Mouse (Mus musculus): Measurements from ENCODE around the gene Cux1.
"Not testable (repeated sequence)": the region's sequence is repeated elsewhere in the genome, so short reads cannot be mapped to it uniquely, and the experiment has no call there.

The Cux1 gene

DNA sequence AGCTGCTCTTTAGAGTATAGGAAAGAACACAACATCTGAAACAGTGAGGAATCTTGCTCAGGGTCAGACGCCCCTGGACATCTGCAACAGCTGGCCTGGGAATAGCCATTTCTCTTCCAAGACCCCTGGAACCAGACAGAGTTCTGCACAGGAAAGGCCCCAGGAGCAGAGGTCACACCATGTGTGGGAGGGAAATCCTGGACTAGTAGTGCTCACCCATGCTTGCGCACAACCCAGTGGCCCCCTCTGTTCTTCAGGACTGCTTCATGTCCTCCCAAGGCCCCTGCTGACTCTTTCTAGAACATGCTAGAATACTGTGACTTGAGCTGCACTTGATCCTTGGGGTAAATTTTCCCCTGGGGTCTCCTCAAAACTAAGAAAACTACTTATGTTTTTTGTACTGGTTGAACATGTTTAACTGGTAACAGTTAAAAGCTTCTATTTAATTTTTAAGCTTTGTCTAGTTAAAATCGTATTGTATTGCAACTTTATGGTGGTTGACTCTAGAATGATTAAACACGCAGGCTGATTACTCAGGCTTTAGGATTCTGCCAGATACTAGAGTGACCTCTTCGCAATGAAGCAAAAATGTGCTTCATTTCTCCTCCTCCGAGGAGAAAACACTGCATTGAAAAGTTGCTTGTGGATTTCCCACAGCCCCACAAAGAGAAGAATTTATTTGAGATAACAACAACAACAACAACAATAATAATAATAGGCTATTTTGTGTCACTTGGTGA is 88.1 kb downstream of the Cux1 start:
- no peak for DNase-seq (ENCODE audit: inconsistent age in 2 of 2, low spot score in 1 of 2)

DNA sequence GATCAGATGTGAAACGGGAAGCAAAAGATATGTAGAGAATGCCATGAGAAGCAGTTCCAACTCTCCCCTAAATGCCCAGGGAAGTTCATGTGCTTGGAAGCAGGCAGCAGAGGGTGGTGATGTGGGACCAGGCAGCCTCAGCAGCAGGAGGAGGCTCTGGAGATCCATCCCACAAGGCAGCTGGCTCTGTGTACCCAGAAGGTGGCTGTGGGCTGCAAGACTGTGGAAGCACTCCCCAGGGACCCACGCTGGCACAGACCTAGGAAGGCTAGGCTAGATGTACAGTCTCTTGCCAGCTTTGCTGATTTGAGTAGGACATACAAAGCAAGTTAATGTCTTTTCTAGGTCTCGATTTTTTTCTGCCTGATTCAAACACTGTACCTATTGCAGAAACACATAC is 91.0 kb downstream of the Cux1 start:
- peak in 1 of 2 experiments; percentile 57 for DNase-seq (ENCODE audit: inconsistent age in 2 of 2, low spot score in 1 of 2)

GRCm38 (mm10) chr5:136475161-136475560 is 92.1 kb downstream of the Cux1 start:
- no peak for DNase-seq (ENCODE audit: inconsistent age in 2 of 2, low spot score in 1 of 2)

- DNase-seq (ENCODE audit: inconsistent age in 2 of 2, low spot score in 1 of 2): peak in 1 of 2 experiments; percentile 29
These were observed 93.2 kb downstream of the Cux1 start for GRCm38 (mm10) chr5:136474086-136474485.

GRCm38 (mm10) chr5:136473337-136473736 is 94.0 kb downstream of the Cux1 start:
- peak; percentile 43 to 66 for DNase-seq (ENCODE audit: inconsistent age in 2 of 2, low spot score in 1 of 2)

GRCm38 (mm10) chr5:136472846-136473245 is 94.4 kb downstream of the Cux1 start:
- peak in 1 of 2 experiments; percentile 50 for DNase-seq (ENCODE audit: inconsistent age in 2 of 2, low spot score in 1 of 2)

DNA sequence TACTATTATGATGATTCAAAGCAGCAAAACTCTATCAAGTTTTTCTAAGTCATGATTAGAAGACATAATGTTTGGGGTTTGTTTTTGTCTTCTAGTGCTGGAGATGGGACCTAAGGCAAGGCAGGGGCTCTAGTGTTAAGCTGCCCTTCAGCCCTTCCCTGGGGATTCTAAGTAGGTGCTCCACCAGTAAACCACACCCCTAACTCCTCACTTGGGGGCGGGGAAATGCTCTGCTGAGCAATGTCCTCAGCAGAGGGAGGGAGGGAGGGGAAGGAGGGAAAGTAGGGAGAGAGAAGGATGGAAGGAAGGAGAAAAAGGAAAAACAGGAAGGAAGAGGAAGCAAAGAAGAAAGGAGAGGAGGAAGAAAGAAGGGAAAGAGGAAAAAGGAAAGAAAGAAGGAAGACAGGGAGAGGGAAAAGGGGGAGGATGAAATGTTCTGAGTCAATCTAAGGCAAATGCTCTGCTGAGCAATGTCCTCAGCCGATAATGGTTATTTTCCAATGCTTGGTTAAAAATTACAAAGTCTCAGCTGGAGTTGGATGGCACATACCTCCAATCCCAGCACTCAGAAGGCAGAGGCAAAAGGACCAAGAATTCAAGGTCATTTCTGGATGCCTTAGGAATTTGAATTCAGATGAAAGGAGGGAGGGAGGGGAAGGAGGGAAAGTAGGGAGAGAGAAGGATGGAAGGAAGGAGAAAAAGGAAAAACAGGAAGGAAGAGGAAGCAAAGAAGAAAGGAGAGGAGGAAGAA is 96.1 kb downstream of the Cux1 start:
- DNase-seq (ENCODE audit: inconsistent age in 2 of 2, low spot score in 1 of 2): not testable (repeated sequence)

DNA sequence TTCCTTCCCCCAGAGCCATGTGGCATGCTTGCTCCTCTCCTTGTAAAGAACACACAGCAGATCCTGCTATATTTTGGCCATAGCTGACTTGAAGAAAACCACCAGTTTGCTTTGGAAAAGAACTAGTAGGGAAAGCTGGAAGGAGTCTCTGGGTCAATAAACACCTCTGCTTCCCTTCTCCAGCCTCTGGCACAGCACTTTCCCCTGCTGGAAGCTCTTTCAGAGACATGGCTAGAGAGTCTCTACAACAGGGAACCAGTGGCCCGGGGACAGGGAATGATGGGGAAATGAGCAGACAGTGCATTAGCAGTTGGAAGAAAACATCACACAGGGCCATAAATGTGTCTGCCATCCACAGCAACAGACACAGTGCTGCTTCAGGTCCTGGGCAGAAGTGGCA is 98.0 kb downstream of the Cux1 start:
- DNase-seq (ENCODE audit: inconsistent age in 2 of 2, low spot score in 1 of 2): no peak

DNA sequence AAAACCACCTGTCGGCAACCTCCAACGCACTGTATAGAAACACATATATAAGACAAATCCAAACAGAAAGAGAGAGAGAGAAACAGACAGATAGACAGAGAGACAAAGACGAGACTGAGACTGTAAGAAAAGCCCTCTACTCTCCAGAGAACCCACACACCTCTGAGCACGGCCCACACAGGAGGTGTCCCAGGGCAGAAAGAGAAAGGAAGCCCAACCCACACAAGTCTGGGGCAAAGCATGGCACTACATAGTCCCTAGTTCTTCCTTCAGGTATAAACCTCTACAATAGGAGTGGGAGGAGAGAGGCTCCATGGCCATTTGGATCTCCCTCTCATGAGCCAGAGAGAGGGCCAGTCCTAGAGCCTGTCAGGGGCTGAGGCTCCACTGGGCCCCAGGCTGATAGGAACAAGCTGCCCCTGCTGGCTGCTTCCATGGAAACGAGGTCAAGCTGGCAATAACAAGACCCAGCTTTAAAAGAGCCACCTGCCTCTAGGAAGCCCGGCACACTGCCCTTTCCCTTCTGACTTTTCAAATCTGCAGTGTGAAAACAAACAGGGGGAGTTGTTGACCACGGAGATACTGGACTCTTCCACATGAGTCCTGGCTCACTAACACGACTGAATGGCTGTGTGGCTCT is 99.8 kb downstream of the Cux1 start:
- peak; percentile 71 to 76 for DNase-seq (ENCODE audit: inconsistent age in 2 of 2, low spot score in 1 of 2)

DNA sequence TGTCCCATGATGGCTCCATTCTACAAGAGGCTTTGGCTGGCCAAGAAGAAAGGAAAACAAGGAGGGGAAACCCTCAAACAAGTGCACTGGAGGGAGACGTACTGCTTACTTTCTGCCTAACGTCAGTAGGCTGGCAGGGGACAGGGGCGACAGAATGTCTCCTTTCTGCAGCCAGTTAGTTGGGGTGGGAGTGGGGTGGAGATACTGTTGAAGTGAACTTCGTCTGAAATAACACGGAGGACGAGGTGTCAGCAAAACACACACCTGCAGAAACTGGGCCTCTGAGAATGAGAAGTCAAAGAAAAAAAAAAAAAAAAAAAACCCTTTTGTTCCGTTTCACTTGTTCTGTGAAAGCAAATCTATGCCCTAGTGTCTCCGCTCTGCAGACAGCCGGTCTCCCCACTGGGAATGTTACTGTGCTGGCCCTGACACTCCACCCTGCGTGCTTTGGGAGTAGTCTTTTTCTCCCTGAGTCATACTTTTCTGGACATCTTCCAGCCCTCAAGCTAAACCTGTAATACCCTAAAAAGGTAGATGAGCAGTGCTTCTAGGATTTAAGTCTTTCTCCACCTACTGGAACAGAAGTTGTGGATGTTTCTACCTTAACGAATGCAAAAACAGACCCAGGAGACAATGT is 101.4 kb downstream of the Cux1 start:
- DNase-seq (ENCODE audit: inconsistent age in 2 of 2, low spot score in 1 of 2): peak; percentile 71 to 88

DNA sequence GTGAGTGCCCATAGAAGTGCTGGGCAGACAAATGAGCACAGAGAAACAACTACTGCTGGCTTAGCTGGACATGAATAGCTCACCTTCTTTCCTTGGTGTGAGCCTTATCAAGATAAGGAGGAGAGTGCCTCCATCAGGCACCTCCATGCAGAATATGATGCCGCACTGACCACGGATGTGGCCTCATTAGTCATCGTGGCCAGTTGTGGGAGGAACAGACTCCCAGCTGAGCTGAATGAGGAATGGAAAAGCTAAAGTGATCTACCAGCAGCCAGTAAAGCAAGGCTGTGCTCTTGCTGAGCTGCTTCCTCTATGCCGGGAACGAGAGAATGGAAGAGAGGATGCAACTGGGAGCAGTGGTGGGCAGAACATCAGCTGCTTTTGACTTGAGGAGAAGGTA is 101.9 kb downstream of the Cux1 start:
- peak; percentile 60 to 83 for DNase-seq (ENCODE audit: inconsistent age in 2 of 2, low spot score in 1 of 2)

DNA sequence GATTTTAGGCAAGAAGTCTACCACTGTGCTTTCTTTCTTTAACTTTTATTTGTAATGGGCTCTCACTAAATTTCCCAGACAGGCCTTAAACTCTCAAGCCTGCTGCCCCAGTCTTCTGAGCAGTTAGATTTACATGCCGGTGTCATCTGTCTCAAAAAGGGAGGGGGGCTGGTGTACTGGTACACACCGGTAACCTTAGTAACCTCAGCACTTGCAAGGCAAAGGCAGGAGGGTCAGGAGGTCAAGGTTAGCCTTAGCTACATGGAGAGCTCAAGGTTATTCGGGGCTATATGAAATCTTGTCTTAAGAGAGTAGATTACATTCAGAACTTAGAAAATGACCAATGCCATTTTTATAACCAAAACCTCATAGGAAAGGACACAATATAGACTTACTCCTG is 102.4 kb downstream of the Cux1 start:
- no peak for DNase-seq (ENCODE audit: inconsistent age in 2 of 2, low spot score in 1 of 2)

DNA sequence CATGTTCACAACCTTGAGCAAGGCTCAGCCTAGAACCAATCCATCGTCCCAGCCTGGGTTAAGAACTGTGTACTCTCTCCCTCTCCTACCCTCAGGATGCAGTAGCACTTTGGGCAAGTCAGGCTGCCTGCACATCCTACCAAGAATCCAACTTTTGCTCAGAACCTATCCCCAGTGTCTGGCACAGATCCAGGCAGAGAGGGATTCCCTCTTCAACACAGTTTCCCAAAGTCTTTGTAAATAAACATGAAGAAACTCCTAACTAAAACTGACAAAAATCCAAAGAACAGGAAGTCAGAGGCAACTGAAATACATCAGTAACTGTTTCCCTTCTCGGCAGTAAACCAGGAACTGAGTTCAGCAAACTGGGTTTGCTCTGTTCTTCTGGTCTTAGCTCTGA is 103.2 kb downstream of the Cux1 start:
- no peak for DNase-seq (ENCODE audit: inconsistent age in 2 of 2, low spot score in 1 of 2)

GRCm38 (mm10) chr5:136462613-136463012 is 104.7 kb downstream of the Cux1 start:
- peak in 1 of 2 experiments; percentile 33 for DNase-seq (ENCODE audit: inconsistent age in 2 of 2, low spot score in 1 of 2)

GRCm38 (mm10) chr5:136459901-136460300 is 107.4 kb downstream of the Cux1 start:
- DNase-seq (ENCODE audit: inconsistent age in 2 of 2, low spot score in 1 of 2): no peak

DNA sequence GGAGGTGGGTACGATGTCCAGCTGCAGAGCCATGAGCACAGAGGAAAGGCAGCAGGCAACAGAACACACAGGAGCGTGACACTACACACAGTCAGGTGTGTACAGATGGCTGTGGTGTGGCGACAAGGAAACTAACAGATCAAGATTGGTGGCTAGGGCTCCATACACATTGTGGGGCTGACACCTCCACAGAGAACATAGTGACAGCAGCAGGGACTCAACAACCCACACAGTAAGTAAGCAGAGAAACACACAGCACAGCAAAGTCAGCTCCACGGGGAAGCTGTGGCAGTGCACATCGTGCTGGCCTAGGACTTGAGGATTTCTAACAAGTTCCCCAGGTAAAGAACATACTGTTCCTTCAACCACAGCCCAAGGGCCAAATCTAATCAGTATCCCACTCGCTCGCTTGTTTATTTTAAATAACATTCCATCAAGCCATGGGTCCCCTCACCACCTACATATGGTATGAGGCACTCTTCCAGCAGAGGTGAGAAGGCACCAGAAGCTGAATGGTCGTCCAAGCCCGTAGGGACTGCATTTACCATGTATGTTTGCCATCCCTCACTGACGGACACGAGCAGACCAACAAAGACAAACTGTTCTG is 108.3 kb downstream of the Cux1 start:
- no peak for DNase-seq (ENCODE audit: inconsistent age in 2 of 2, low spot score in 1 of 2)

DNA sequence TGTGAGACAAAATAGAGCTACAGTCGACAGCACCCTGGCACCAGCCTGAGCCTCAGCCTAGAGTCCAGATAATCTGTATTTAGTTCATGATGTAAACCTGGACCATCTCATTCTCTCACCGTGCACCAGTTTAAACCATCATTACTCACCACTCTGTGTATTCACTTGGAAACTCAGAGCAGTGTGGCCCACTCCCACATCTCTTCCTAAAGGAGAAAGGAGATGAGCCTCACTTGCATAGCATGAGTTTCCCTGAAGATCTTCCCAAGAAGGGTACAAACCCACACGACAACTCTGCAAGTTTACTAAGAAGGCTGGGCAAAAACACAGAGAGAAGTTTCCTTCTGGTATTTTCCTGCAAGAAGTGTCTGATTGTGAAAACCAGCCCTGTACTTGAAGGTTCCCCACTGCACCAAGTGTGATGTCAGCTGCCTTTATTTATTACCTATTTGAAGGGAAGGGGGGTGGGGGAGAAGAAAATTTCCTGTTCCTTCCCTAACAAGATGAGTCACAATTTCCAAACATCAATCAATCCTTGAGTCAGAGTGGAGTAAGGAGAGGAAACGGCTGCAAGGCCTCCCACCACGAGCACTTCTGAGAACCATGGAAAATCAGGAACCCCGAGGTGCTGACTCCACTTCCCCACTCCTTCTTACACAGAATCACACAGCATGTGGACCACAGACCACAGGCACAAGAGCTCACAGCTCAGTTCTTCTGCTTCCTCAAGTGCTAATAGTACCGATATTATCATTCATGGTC is 109.0 kb downstream of the Cux1 start:
- peak; percentile 66 to 91 for DNase-seq (ENCODE audit: inconsistent age in 2 of 2, low spot score in 1 of 2)

DNA sequence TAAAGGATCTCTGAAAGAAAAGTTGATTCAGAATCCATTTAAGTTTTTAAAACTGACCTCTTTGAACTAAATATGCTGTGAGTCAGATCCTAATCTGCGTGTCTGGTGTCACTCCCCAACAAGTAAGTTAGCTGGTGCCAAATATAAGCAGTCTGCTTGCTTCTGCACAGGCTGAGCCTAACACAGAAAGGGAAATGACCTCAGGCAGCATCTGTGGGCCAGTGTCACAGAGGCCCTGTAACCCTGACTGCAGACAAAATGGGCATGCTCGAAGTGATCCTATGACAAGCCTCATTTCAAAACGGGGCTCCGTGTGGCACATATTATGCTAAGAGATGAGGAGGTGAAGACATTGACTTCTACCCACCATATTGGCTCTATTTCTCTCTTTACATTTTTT is 110.9 kb downstream of the Cux1 start:
- no peak for DNase-seq (ENCODE audit: inconsistent age in 2 of 2, low spot score in 1 of 2)

DNA sequence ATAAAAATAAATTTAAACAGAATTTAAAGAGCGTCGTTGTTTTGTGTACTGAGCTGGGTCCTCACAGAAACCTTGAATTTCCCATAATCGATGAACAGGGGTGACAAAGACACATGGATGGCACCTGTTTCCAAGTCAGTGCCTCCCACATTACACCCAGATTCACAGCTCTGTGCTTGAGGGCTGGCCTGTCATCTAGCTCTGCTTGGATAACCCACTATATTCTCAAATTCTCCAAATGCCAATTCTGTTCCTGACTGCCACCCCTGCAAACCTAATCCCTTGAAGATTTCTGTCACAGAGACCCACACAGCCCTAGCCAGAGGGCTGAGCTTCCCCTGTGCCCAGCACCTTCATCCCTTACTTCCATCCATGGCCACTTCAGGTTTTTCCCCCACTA is 114.6 kb downstream of the Cux1 start:
- DNase-seq (ENCODE audit: inconsistent age in 2 of 2, low spot score in 1 of 2): no peak

- DNase-seq (ENCODE audit: inconsistent age in 2 of 2, low spot score in 1 of 2): no peak
These were observed 117.5 kb downstream of the Cux1 start for GRCm38 (mm10) chr5:136449801-136450200.
